Mouse (Mus musculus) G1E (cell line): ENCODE data around the gene Lrrc30.

Experiments used
- CTCF ChIP-seq: IDR thresholded peaks from 2 replicates; pipeline ENCODE4 v1.5.1; 2012; ENCODE audit warnings: low read depth, low read length, inconsistent platforms, mixed read lengths
- GATA1 ChIP-seq: IDR thresholded peaks from 2 replicates; pipeline ENCODE4 v1.6.1; 2012; ENCODE audit warnings: borderline replicate concordance, low read length, inconsistent platforms, mixed read lengths
- POLR2AphosphoS5 ChIP-seq: IDR thresholded peaks from 2 replicates; pipeline ENCODE4 v1.6.1; 2012; ENCODE audit warnings: low read depth, low read length, inconsistent platforms; ENCODE audit not compliant: insufficient replicate concordance
- TAL1 ChIP-seq: conservative IDR thresholded peaks from 2 replicates; pipeline ENCODE4 v1.6.1; 2012; ENCODE audit warnings: low read depth, low read length, inconsistent platforms, mixed read lengths

- no peak for TF ChIP-seq CTCF
- TF ChIP-seq GATA1, result no peak
- no peak for TF ChIP-seq POLR2AphosphoS5
- TF ChIP-seq TAL1, result no peak
Observed at GRCm38 (mm10) chr17:67584937-67585579, 47.5 kb downstream of the Lrrc30 start.
